Mouse (Mus musculus): ENCODE measurements around the gene Mlana. TPM values are rescaled to one million over a fixed set of nuclear protein-coding genes. Genes with fewer than 3 reads are reported as not detected.

Mlana gene
- polyA plus RNA-seq (2016; fragmentation: Nextera tagmentation; extraction: Ambion mirVana) = 0.21 and 0.22 TPM in 2 replicates

- Histone ChIP-seq H3K9me3 (peaks cover 3% of the 10 kb centered on the region; the same call in 1 of the 2 replicates), H3K4me1 (peaks cover 6% of the 10 kb centered on the region; the same call in 1 of the 2 replicates), H3K4me3 (no peak within 1 kb of the TSS), H3K27ac (no peak within 1 kb of the TSS), H3K27me3 (ENCODE audit: poor library complexity, severe bottlenecking) (no peaks in the 10 kb centered on the region), H3K36me3 (replicated peaks) (no peaks in the 10 kb centered on the region)
- 63% methylated on average over 3 of the region's 3 CpGs for WGBS
- no peak for DNase-seq (ENCODE audit: extremely low spot score, low spot score)
Measured at GRCm38 (mm10) chr19:29697245-29697874, at the start of gene Mlana. TSS of gene Mlana (plus strand) at chr19:29697824.

GRCm38 (mm10) chr19:29648550-29648914, 49.1 kb upstream of the Mlana start:
- Histone ChIP-seq H3K36me3 (replicated peaks) (peaks cover 19% of the 10 kb centered on the region), H3K4me3 (peak overlapping the region; percentile 89), H3K27me3 (ENCODE audit: poor library complexity, severe bottlenecking) (no peaks in the 10 kb centered on the region), H3K27ac (peak overlapping the region; percentile 94), H3K4me1 (peaks cover 4% of the 10 kb centered on the region), H3K9me3 (no peaks in the 10 kb centered on the region)
- WGBS = 35% methylated on average over 4 of the region's 4 CpGs
- no peak for DNase-seq (ENCODE audit: extremely low spot score, low spot score)

- Histone ChIP-seq H3K4me3 (no peak overlapping the region), H3K27ac (no peak overlapping the region), H3K36me3 (replicated peaks) (peaks cover 15% of the 10 kb centered on the region), H3K9me3 (no peaks in the 10 kb centered on the region), H3K27me3 (ENCODE audit: poor library complexity, severe bottlenecking) (no peaks in the 10 kb centered on the region), H3K4me1 (peaks cover 7% of the 10 kb centered on the region)
- 97% methylated on average over 1 of the region's 1 CpGs for WGBS
- no peak for DNase-seq (ENCODE audit: extremely low spot score, low spot score)
Measured at GRCm38 (mm10) chr19:29649683-29650082, 47.9 kb upstream of the Mlana start.

- no peak overlapping the region for H3K4me3 ChIP-seq
- H3K27ac ChIP-seq = no peak overlapping the region
- no peaks in the 10 kb centered on the region for H3K27me3 ChIP-seq (ENCODE audit: poor library complexity, severe bottlenecking)
- H3K4me1 ChIP-seq = peaks cover 21% of the 10 kb centered on the region
- DNase-seq (ENCODE audit: extremely low spot score, low spot score) = no peak
- no peaks in the 10 kb centered on the region for H3K9me3 ChIP-seq
- H3K36me3 ChIP-seq (replicated peaks) = no peaks in the 10 kb centered on the region
- 85% methylated on average over 9 of the region's 9 CpGs for WGBS
Measured at GRCm38 (mm10) chr19:29653768-29654265, 43.8 kb upstream of the Mlana start.

GRCm38 (mm10) chr19:29655148-29655547, 42.5 kb upstream of the Mlana start:
- Histone ChIP-seq H3K27ac (no peak overlapping the region), H3K4me3 (no peak overlapping the region), H3K4me1 (peaks cover 21% of the 10 kb centered on the region), H3K27me3 (ENCODE audit: poor library complexity, severe bottlenecking) (no peaks in the 10 kb centered on the region), H3K9me3 (no peaks in the 10 kb centered on the region), H3K36me3 (replicated peaks) (no peaks in the 10 kb centered on the region)
- no peak for DNase-seq (ENCODE audit: extremely low spot score, low spot score)
- WGBS = 61% methylated on average over 6 of the region's 6 CpGs

GRCm38 (mm10) chr19:29656029-29656428, 41.6 kb upstream of the Mlana start:
- Histone ChIP-seq H3K36me3 (replicated peaks) (no peaks in the 10 kb centered on the region), H3K4me3 (no peak overlapping the region), H3K27ac (no peak overlapping the region), H3K9me3 (no peaks in the 10 kb centered on the region), H3K4me1 (peaks cover 21% of the 10 kb centered on the region), H3K27me3 (ENCODE audit: poor library complexity, severe bottlenecking) (no peaks in the 10 kb centered on the region)
- WGBS = 71% methylated on average over 4 of the region's 4 CpGs
- no peak for DNase-seq (ENCODE audit: extremely low spot score, low spot score)

GRCm38 (mm10) chr19:29656620-29657019, 41.0 kb upstream of the Mlana start:
- Histone ChIP-seq H3K27ac (no peak overlapping the region), H3K4me1 (peaks cover 21% of the 10 kb centered on the region), H3K27me3 (ENCODE audit: poor library complexity, severe bottlenecking) (no peaks in the 10 kb centered on the region), H3K36me3 (replicated peaks) (no peaks in the 10 kb centered on the region), H3K4me3 (no peak overlapping the region), H3K9me3 (no peaks in the 10 kb centered on the region)
- WGBS = 79% methylated on average over 5 of the region's 5 CpGs
- DNase-seq (ENCODE audit: extremely low spot score, low spot score) = no peak

- no peaks in the 10 kb centered on the region for H3K36me3 ChIP-seq (replicated peaks)
- H3K27me3 ChIP-seq (ENCODE audit: poor library complexity, severe bottlenecking) = no peaks in the 10 kb centered on the region
- no peak for DNase-seq (ENCODE audit: extremely low spot score, low spot score)
- H3K27ac ChIP-seq = no peak overlapping the region
- 58% methylated on average over 3 of the region's 3 CpGs for WGBS
- peaks cover 21% of the 10 kb centered on the region for H3K4me1 ChIP-seq
- no peaks in the 10 kb centered on the region for H3K9me3 ChIP-seq
- H3K4me3 ChIP-seq = no peak overlapping the region
Measured at GRCm38 (mm10) chr19:29657033-29657432, 40.6 kb upstream of the Mlana start.

- 92% methylated on average over 2 of the region's 2 CpGs for WGBS
- DNase-seq (ENCODE audit: extremely low spot score, low spot score) = no peak
- Histone ChIP-seq H3K9me3 (no peaks in the 10 kb centered on the region), H3K36me3 (replicated peaks) (no peaks in the 10 kb centered on the region), H3K27ac (no peak overlapping the region), H3K4me1 (peaks cover 21% of the 10 kb centered on the region), H3K4me3 (no peak overlapping the region), H3K27me3 (ENCODE audit: poor library complexity, severe bottlenecking) (no peaks in the 10 kb centered on the region)
Measured at GRCm38 (mm10) chr19:29657558-29657957, 40.1 kb upstream of the Mlana start.

- no peak for DNase-seq (ENCODE audit: extremely low spot score, low spot score)
- H3K4me1 ChIP-seq = peaks cover 19% of the 10 kb centered on the region
- no peaks in the 10 kb centered on the region for H3K36me3 ChIP-seq (replicated peaks)
- no peaks in the 10 kb centered on the region for H3K27me3 ChIP-seq (ENCODE audit: poor library complexity, severe bottlenecking)
- H3K4me3 ChIP-seq = no peak overlapping the region
- H3K9me3 ChIP-seq = no peaks in the 10 kb centered on the region
- no peak overlapping the region for H3K27ac ChIP-seq
- WGBS = 96% methylated on average over 4 of the region's 4 CpGs
Measured at GRCm38 (mm10) chr19:29658836-29659235, 38.8 kb upstream of the Mlana start.

GRCm38 (mm10) chr19:29659705-29660104, 37.9 kb upstream of the Mlana start:
- Histone ChIP-seq H3K9me3 (no peaks in the 10 kb centered on the region), H3K4me1 (peaks cover 19% of the 10 kb centered on the region), H3K36me3 (replicated peaks) (no peaks in the 10 kb centered on the region), H3K4me3 (no peak overlapping the region), H3K27ac (no peak overlapping the region), H3K27me3 (ENCODE audit: poor library complexity, severe bottlenecking) (no peaks in the 10 kb centered on the region)
- 72% methylated on average over 6 of the region's 6 CpGs for WGBS
- no peak for DNase-seq (ENCODE audit: extremely low spot score, low spot score)

GRCm38 (mm10) chr19:29660835-29661764, 36.5 kb upstream of the Mlana start:
- no peaks in the 10 kb centered on the region for H3K9me3 ChIP-seq
- H3K4me3 ChIP-seq = no peak overlapping the region
- peaks cover 9% of the 10 kb centered on the region for H3K4me1 ChIP-seq
- 90% methylated on average over 10 of the region's 10 CpGs for WGBS
- H3K27me3 ChIP-seq (ENCODE audit: poor library complexity, severe bottlenecking) = no peaks in the 10 kb centered on the region
- no peak overlapping the region for H3K27ac ChIP-seq
- no peaks in the 10 kb centered on the region for H3K36me3 ChIP-seq (replicated peaks)
- no peak for DNase-seq (ENCODE audit: extremely low spot score, low spot score)
